Comparison of ENCODE assay signal across 11 mouse cellular contexts in the genomic region with DNA sequence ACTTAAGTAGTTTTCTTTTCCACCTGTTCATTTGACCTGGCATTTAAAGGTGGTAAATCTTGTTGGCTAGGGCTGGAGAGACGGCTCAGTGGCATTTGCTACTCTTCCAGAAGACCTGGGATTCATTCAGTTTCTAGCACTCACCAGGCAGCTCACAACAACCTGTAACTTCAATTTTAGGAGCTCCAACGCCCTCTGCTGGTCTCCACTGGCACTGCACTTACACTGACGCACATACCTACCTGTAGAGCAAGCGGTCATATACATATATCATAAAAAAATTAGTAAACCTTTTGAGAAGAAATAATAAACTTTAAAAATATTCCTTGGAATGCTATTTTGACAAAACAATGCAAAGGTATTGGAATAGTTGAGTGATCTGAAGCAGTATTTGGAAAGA. TPM values are rescaled to one million over a fixed set of nuclear protein-coding genes. Genes with fewer than 3 reads are reported as not detected.
DNase-seq lines count a peak whose midpoint lies in the region; ATAC-seq and TF ChIP-seq lines count a peak whose summit lies in the region.
"Had no signal": no experiment of that assay in that cellular context is flagged by ENCODE, and none has a peak within 500 bp of the region (broad histone marks: within the 10 kb centered on the region; RNA-seq: fewer than 3 reads in every experiment).

No protein-coding gene starts in this region.

- H3K4me1 ChIP-seq in CH12.LX (ENCODE audit: control insufficient read depth in 1 of 2, insufficient read depth in 2 of 2) (peaks cover 3 to 33% of the 10 kb centered on the region in 2 experiments; a peak in 3 of 4 replicates), G1E (ENCODE audit: insufficient read depth, low read depth, low read length) (peaks cover 22% of the 10 kb centered on the region)

- no peak overlapping the region for H3K9ac ChIP-seq in CH12.LX (ENCODE audit: insufficient read depth, low read depth)

- no peak overlapping the region for H3K4me2 ChIP-seq in CH12.LX (ENCODE audit: insufficient read depth, low read depth, poor library complexity, severe bottlenecking)

- intact Hi-C loops in left cerebral cortex, adult 2 months (cut with DNase I) = no loop called here

- H3K4me3 ChIP-seq in left cerebral cortex, adult 2 months = no peak overlapping the region
- H3K4me3 ChIP-seq in CH12.LX (replicated peaks in 1 of 3; ENCODE audit: low read depth in 2 of 3, low read length in 2 of 3, poor library complexity in 1 of 3) = no peak overlapping the region
- no peak overlapping the region for H3K4me3 ChIP-seq in G1E (ENCODE audit: low read depth, low read length)

- H3K27me3 ChIP-seq in CH12.LX (replicated peaks) (no peaks in the 10 kb centered on the region), G1E (ENCODE audit: insufficient read depth, low read length) (peaks cover 6% of the 10 kb centered on the region; the same call in 1 of the 2 replicates)

- no peak for TF ChIP-seq EP300 in CH12.LX (IDR thresholded peaks at IDR 0.05; ENCODE audit: low read length)

- TF ChIP-seq POLR2A in CH12.LX (IDR thresholded peaks at IDR 0.05; ENCODE audit: low read depth, low read length) = no peak

- in situ Hi-C loops in CH12.LX (cut with MboI; ENCODE audit: low pct_ligation_motif_present, low pct_unique_long_range_greater_than_20kb, low sequenced_read_pairs) = no loop called here

- no peaks in the 10 kb centered on the region for H3K79me2 ChIP-seq in CH12.LX (replicated peaks; ENCODE audit: control insufficient read depth, extremely low read depth, insufficient read depth, poor library complexity, severe bottlenecking)

- no peak overlapping the region for H3K27ac ChIP-seq in left cerebral cortex, adult 2 months
- no peak overlapping the region for H3K27ac ChIP-seq in CH12.LX (ENCODE audit: insufficient read depth, low read depth)
- H3K27ac ChIP-seq: macrophage had no signal

- TF ChIP-seq CTCF in left cerebral cortex, adult 2 months (IDR thresholded peaks at IDR 0.05) = peak; percentile 47
- peak; percentile 29 to 51; a peak in 2 of 4 replicates for TF ChIP-seq CTCF in CH12.LX (conservative IDR thresholded peaks at IDR 0.05 in 1 of 2, IDR thresholded peaks at IDR 0.05 in 1 of 2; ENCODE audit: low read depth in 2 of 2, low read length in 2 of 2)
- TF ChIP-seq CTCF in G1E (IDR thresholded peaks at IDR 0.05; ENCODE audit: low read depth, low read length) = 0 out of 2 replicates have a peak, but pooled peaks have one; percentile 29

- DNase-seq in left cerebral cortex, adult 2 months (ENCODE audit: extremely low spot score in 1 of 2, low spot score in 2 of 2) = no peak
- no peak for DNase-seq in left cerebral cortex, adult 11 months (ENCODE audit: low spot score)
- DNase-seq in CH12.LX (ENCODE audit: extremely low read depth) (no peak), G1E (ENCODE audit: low spot score) (no peak)
- no peak for DNase-seq in left cerebral cortex, adult 8-10 months (ENCODE audit: low spot score in 2 of 2)
- no peak for DNase-seq in right cerebral cortex, postnatal 25 days
- DNase-seq: heart, postnatal 10 days; thymus, postnatal 14 days had no signal

- H3K36me3 ChIP-seq in CH12.LX (replicated peaks in 1 of 2; ENCODE audit: control insufficient read depth in 1 of 2, insufficient read depth in 1 of 2, low read length in 1 of 2) (no peaks in the 10 kb centered on the region), G1E (replicated peaks) (no peaks in the 10 kb centered on the region)

- H3K9me3 ChIP-seq in CH12.LX (replicated peaks; ENCODE audit: low read length) (peaks cover 3% of the 10 kb centered on the region), G1E (replicated peaks) (no peaks in the 10 kb centered on the region)

- dilution Hi-C loops in CH12.LX (cut with MboI; ENCODE audit: extremely low pct_ligation_motif_present, extremely low pct_unique_long_range_greater_than_20kb, low sequenced_read_pairs) = no loop called here

- ATAC-seq in G1E (ENCODE audit: extremely low read depth, insufficient number of reproducible peaks, low FRiP score, poor library complexity, severe bottlenecking) = no peak
- 0 out of 2 replicates have a peak, but pooled peaks have one; percentile 30 for ATAC-seq in megakaryocyte-erythroid progenitor cell, adult 5-6 weeks (replicated peaks; ENCODE audit: low FRiP score, low TSS enrichment, poor library complexity, severe bottlenecking)
- ATAC-seq: inflammation-experienced regulatory T-cells, adult 6 months had no signal

- peak; percentile 38 for TF ChIP-seq RAD21 in CH12.LX (IDR thresholded peaks at IDR 0.05; ENCODE audit: low read depth, low read length)

TF ChIP-seq in CH12.LX, 34 proteins besides CTCF, POLR2A, EP300 and RAD21:
- TF ChIP-seq NELFE (IDR thresholded peaks at IDR 0.05; ENCODE audit: low read depth, low read length) (no peak), SMC3 (IDR thresholded peaks at IDR 0.05; ENCODE audit: low read depth, low read length) (peak; percentile 55)

RNA-seq across cellular contexts. Expression of a gene that starts 13.7 kb away (rescaled TPM):
- total RNA-seq in left cerebral cortex, adult 2 months (2021) = 100 to 1,000 TPM; 127 to 141 TPM
- total RNA-seq in CH12.LX (2012; rRNA removed) (22.1 and 26.8 TPM in 2 replicates), CH12.LX (2014; rRNA removed) (7.9 and 10.2 TPM in 2 replicates), G1E (2014; fragmentation: Nextera tagmentation) (107 and 109 TPM in 2 replicates), G1E (2017) (20.4 and 20.9 TPM in 2 replicates)
- polyA plus RNA-seq in CH12.LX (2012; ENCODE audit: insufficient read length, low read depth) (56.3 and 61.3 TPM in 2 replicates), G1E (2012) (29.8 and 38.1 TPM in 2 replicates)
- total RNA-seq in megakaryocyte-erythroid progenitor cell, adult 5-6 weeks (2014; fragmentation: Nextera tagmentation) = 77.2 and 89.3 TPM in 2 replicates
- total RNA-seq in megakaryocyte-erythroid progenitor cell, adult 5-6 weeks (2017) = 23.6 and 26.4 TPM in 2 replicates
- total RNA-seq in left cerebral cortex, adult 8-10 months (2022) = 100 to 1,000 TPM; 105 to 113 (median 110) TPM
